Mouse (Mus musculus) left cerebral cortex, postnatal 4 days (tissue): Measurements from ENCODE around the gene Gm20388. TPM values are rescaled to one million over a fixed set of nuclear protein-coding genes. Genes with fewer than 3 reads are reported as not detected.

ENCODE experiments used
- DNase-seq: peaks from one replicate; pipeline ENCODE4 v3.0.0-alpha.2; 2022
- intact Hi-C: fragments of 180-260 bp; cut with DNase I; formaldehyde crosslinking; loops from one replicate; pipeline ENCODE4 v1.15.1; 2025
- total RNA-seq, 2 experiments: library from RNA; stranded (reverse); gene quantifications; 2 replicates each; pipeline ENCODE4 v1.2.3; 2021

The Gm20388 gene
- total RNA-seq, 2 experiments from 2014 or later = 6.5 to 12.8 TPM

DNA sequence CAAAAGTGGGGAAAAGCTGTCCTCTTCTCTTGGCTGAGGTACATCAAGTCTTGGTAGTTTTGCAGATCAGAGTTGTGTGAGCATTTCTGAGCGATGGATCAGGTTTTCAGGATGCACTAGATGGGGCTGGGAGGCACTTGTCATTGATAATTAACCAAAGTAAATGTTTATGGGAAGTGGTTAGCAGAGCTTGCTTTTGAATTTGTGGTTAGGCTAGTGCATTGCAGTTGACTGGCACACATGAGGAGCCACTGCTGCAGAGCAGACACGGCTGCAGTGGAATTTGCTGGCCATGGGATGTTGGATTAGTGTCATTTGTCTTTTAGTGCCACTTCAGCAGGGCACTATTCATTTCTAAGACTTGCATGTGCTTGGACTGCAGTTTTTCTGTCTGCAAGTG lies 3.5 kb downstream of the Gm20388 start:
- intact Hi-C loops = no loop called here
- DNase-seq = no peak

DNA sequence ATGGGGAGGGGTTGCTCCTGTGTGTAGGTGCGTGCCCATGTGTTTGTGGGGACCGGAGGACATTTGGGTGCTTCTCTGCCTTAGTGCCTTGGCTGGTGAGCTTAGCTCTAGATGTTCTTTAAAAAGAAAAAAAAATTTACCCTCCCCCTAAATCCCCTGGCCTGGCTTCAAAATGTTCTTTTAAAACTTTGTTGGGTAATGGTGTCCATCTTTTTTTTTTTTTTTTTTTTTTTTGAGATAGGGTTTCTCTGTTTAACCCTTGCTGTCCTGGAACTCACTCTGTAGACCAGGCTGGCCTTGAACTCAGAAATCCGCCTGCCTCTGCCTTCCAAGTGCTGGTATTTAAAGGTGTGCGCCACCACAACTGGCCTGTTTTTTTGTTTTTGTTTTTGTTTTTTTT lies 4.7 kb downstream of the Gm20388 start:
- no peak for DNase-seq
- intact Hi-C loops = no loop called here

DNA sequence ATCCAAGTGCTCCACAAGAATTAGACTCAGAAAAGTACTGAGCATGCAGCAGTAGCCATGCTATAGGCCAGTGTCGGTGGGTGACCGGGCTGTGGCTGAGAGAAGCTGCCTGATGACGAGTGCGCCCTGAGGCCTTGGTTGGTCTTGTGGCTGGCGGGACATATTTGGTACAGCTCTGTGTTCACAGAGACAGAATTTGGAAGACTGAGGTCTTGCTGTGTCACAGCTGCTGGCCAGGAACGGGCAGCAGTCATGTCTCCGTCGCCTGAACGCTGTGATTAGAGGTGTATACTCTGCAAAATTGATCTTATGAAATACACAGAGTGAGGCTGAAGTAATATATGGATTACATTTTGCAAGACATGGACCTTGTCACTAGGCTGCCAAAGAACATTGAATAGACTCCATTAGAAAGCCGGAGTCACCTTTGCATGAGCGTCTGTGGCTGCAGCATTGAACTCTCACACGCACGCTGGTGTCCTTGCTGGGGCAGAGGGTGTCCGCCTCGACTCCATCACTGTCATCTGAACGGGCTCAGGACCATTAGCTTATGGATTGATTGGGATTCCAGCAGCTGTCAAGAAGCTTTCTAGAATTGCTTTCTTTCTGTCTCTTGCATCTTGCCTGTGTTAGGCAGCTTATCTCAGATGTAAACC lies 5.7 kb downstream of the Gm20388 start:
- DNase-seq = no peak
- intact Hi-C loops = no loop called here

DNA sequence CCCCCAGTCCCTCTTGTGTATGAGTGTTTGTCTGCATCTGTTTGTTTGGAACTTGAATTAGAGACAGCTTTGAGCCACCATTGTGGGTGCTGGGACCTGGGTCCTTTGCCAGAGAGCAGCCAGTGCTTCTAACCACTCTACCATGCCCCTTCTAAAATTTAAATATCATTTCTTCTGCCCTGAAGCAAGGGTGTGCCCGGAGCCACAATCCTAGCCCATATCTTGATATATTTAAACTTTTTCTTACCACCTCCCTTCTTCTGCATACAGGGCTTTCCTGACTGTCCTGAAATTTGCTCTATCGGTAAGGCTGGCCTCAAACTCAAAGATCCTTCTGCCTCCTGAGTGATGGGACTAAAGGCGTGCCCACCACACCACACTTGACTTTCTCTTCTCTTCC lies 6.8 kb downstream of the Gm20388 start:
- intact Hi-C loops = no loop called here
- no peak for DNase-seq

DNA sequence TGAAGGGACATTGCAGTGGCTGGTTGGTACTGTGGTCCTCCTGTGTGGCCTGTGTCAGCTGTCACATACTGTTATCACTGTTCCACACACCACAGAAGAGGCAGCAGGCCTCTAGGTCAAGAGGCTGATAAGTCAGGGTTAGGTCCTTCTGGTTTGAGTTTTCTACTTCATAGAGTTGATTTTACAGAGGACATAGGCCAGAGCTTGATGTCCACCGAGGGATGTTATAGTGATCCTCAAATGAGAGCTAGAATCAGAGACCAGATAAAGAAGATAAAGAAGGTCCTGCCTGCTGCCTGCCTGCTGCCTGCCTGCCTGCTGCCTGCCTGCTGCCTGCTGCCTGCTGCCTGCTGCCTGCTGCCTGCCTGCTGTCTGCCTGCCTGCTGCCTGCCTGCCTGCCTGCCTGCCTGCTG lies 7.5 kb downstream of the Gm20388 start:
- no peak for DNase-seq
- intact Hi-C loops = no loop called here

DNA sequence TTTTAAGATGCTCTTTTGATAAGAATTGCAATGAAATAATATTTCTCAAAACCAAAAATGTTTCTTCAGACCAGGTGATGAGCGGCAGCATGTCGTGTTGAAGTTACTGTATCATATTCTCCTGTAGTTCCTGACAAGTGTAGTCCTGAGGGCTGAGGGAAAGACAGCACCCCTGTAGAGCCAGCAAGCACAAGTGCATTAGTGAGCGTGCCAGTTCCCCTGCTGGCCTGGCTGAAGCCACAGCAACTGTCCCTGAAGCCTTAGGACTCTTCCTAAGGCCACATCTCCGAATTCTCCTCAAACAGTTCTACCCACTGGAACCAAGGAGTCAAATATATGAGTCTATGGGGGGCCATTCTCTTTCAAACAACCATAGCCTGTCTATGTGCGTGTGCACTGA lies 12.6 kb downstream of the Gm20388 start:
- DNase-seq = no peak
- intact Hi-C loops = loop anchor here (10.0 kb wide), 1 partner anchor 138 kb away; no protein-coding TSS in a partner anchor

DNA sequence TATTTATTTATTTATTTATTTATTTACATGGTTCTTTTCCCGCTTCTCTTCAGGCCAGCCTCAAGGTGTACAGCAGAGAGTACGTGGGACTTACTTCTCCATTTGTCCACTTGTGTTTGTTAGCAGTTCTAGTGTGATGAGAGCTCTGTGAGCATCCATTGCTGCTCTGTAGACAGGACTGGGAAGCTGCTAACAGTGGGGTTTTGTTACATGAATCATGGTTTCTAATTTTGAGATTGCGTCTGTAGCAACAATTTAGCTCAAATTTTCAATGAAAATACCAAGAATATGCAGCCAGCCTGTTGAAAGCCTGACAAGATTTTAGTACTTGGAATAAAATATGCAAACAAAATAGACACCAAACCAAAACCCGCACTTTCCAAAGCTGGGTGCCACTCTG lies 14.8 kb downstream of the Gm20388 start:
- DNase-seq = no peak
- intact Hi-C loops = loop anchor here (10.0 kb wide), 1 partner anchor 141 kb away; no protein-coding TSS in a partner anchor

DNA sequence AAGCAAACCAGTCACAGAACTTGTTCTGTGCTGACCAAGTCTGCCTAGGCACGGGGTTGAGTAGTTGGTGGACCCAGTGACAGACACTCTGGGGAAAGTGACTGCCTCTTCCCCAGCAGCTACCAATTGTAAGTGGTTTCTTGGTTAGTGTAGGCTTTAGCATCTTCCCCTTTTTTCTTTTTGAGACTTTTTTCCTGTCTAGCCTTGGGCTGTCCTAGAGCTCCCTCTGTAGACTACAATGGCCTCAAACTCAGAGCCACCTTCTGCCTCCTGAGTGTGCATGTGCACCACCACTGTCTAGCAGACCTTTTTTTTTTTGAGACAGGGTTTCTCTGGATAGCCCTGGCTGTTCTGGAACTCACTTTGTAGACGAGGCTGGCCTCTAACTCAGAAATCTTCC lies 15.8 kb downstream of the Gm20388 start:
- intact Hi-C loops = loop anchor here (10.0 kb wide), 1 partner anchor 142 kb away; no protein-coding TSS in a partner anchor
- DNase-seq = no peak

DNA sequence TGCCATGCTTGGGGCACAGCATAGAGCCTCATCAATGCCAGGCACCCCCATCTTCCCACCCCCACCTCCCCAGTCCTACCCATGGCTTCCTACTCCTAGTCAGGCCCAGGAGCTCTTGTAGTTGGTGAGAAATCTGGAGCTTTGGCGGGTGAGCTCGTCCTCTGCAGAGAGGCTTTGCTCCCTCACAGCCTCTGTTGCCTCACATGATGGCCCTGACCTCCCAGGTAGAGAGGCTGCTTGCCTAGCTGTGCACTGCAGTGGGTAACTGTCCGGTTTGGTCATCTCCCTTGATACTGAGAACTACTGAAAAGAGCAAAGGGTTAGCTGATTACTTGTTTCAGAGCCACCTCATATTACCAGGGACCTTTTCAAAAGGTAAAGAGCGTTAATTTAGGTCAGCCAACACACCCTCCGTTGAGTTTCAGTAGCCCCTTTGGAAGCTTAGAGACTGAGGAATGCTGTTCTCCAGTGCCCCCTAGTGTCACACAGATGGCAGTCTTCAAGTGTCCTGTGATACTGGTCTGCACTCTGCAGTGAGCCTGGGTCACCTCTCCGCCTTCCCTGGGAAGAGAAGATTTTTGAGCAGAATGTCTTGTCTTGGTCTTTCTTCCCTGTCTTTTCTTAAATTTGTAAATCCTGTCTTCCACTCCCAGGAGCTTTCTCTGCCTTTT lies 16.9 kb downstream of the Gm20388 start:
- DNase-seq = peak; percentile 40
- intact Hi-C loops = loop anchor here (10.0 kb wide), 1 partner anchor 143 kb away; no protein-coding TSS in a partner anchor

DNA sequence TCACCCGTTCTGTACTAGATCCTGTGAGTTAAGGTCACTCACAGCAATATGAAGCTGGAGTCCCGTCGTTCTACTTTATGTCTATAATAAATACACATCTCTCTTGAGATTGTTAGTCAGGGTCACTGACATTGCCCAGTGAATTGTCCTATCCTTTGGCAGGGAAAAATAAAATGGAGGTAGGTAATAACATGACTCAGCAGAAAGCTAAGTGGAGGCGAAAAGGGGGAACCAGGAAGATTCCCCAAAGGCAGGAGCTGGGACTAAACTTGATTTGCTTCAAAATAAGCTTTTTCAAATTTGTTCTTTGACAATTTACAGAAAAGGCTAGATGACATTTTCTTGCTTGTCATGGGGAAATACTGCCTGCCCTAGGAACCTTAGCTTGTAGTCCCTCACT lies 20.7 kb downstream of the Gm20388 start:
- intact Hi-C loops = no loop called here
- DNase-seq = no peak

DNA sequence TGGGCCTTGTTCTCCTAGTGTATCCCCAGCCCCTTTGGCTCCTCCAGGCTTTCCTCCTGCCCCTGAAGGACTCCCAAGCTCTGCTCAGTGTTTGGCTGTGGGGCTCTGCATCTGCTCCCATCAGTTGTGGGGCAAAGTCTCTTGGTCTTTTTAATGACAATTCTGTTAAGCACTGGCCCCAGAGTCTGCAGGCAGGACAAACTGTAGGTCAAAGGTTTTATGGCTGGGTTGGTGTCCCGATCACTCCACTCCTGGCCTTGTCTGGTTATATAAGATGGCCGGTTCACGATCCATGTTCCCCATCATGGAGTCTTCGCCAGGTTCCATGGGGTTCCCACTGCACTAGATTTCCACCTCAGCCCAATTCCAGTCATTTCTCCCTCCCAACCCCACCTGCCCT lies 23.0 kb downstream of the Gm20388 start:
- intact Hi-C loops = no loop called here
- no peak for DNase-seq

DNA sequence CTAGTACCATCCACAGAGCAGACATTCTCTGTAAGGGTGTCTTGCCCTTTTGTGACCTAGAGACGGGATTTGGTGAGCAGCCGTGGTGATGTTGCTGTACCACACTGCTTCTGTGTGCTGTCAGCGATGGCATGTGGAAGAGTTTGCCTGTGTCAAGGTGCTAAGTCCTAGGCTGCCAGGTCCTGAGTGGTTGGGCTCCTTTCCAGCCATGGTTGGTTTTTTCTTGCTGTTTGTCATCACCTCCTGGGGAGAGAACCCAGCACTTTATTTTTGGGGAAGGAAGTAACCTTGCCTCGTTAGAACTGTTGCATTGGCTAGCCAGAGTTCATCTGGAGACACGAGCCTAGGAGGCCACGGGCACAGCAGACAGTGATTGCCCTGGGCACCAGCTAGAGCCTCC lies 24.9 kb downstream of the Gm20388 start:
- no peak for DNase-seq
- intact Hi-C loops = no loop called here

DNA sequence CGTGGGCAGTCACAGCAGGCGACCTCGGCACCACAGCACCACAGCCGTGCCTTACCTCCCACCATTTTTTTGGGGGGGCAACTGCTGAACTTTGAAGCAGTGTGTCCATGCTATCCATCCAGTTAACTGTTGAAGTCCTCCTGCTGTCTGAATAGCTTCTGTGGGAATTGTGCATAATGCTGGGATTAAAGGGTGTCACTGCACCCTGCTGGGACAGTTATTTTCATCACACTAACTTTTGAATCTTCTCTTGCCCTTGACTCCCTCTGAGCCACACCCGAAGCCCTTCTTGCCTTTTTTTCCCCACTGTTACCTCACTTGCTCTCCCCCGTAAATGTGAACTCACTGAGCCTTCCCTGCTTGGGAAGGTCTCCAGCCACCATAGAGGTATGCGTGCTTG lies 27.8 kb downstream of the Gm20388 start:
- no peak for DNase-seq
- intact Hi-C loops = no loop called here

DNA sequence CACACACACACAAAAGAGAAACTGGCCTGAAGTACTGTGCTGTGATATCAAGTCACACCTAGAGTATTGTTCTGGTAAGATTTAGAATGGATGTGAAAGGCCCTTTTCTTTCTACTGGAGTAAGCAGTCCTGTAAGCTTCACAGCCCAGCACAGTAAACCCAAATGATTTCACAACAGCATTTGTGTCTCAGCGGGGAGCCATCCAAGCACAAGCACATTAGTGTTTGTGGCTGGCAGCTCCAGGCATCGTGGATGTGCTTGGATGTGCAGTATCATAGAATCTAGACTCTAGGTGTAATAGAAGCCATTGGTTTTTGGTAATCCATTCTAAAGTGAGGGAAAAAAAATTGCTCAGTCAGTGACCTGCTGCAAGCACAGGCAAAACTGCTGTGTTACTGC lies 28.7 kb downstream of the Gm20388 start:
- intact Hi-C loops = no loop called here
- no peak for DNase-seq

DNA sequence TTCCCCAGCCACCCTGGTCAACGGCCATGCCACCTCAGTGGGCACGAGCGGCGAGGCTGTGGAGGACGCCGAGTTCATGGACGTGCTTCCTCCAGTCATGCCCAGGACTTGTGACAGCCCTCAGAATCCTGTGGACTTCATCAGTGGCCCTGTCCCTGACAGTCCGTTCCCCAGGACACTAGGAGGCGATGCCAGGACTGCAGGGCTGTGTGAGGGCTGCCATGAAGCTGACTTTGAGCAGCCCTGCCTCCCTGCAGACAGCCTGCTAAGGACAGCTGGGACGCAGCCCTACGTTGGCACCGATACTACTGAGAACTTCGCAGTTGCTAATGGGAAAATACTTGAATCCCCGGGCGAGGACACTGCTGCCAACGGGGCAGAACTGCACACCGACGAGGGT lies 30.8 kb downstream of the Gm20388 start:
- DNase-seq = peak; percentile 72
- intact Hi-C loops = no loop called here

DNA sequence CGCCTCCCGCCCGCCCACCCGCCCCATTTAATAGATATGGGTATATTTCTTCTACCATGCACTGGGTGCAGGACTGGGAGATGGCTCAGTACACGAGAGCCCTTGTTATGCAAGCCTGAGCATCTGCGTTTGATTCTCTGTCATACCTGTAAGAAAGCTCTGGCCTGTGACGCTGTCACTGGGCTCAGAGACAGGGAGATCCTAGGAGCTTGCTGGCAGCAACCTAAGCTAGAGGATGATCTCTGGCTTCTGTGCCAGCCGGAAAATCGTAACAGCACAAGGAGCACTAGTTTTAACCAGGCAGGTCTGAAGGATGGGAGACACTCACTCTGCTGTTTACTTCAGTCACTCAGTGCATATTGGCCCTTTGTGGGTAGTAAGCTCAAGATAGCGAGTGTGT lies 33.0 kb downstream of the Gm20388 start:
- no peak for DNase-seq

DNA sequence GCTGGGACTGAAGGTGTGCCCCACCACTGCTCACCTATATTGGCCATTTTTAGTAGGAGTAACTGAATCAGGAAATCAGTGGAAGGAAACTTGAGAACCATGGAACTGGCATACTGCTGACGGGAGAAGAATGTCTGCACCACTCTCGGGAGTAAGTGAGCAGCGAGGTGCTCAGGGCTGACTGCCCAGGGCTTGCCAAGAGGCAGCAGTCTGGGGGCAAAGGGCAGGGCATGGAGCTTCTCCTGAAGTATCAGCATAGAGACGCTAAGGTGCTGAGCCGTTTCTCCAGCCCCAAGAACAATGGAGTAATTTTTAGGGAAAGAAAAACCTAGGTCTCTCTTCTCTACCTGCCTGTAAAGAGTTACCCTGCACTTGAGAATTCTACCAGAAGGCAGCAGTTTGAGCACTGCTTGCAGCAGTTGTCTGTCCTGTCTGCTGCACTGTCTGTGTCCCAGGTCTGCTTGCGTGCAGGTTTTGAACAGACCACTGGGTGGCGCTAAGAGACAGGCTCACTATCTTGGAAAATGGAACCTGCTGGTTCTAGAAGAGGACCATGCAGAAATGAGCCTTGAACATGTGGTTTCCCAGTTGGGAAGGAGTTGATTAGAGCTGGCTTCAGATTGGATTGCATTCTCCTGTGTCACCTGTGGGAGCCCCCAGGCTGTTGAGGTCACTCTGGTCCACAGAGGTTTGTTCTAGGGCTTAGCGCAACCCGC lies 33.6 kb downstream of the Gm20388 start:
- DNase-seq = peak; percentile 69
- intact Hi-C loops = no loop called here

More for the DNA sequence above, 33.0 kb downstream of the Gm20388 start:
- intact Hi-C loops = no loop called here

DNA sequence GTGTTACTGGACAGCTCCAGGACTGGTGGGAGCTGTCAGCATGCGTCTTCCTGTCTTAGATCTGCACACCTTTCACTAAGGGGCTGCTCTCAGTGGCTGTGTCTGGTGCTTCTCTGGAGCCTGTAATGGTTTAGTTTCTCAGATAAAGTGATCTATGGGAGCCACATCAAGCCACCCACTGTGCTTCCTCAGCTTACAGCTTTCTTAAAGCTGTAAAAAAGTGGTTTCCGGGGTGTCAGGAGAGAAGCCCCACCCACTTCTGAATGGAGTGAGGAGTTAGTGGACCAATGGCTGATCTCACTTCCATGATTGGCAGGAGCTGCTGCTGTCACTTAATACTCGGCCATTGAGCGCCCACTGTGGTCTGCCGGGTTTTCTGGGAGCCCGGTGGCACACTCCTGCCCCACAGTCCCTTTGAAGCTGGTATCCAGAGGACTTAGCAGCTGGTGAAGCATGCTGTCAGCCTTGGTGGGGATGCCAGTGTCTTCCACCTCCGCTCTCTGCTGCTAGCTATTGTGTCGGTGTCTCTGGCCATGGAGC lies 35.8 kb downstream of the Gm20388 start:
- intact Hi-C loops = loop anchor here (5.0 kb wide), 1 partner anchor 131 kb away; no protein-coding TSS in a partner anchor
- DNase-seq = no peak

DNA sequence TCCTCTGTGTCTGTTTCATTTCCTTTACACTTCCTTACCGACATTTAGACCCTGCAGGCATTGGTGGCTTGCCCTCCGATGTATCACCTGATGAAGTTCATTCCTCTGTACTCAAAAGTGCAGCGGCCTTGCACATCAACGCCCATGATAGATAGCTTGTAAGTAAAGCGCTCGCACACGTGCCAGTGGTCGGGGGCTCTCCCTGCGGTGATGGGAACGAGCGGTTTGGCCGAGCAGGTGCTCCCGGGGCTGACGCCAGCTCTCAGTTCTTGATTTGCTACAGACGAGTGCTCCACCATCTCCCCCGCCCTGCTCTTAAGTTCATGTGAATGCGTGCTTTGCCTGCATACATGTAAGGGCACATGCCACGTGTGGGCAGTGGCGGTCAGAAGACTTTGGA lies 37.0 kb downstream of the Gm20388 start:
- DNase-seq = no peak
- intact Hi-C loops = loop anchor here (5.0 kb wide), 1 partner anchor 130 kb away; no protein-coding TSS in a partner anchor

DNA sequence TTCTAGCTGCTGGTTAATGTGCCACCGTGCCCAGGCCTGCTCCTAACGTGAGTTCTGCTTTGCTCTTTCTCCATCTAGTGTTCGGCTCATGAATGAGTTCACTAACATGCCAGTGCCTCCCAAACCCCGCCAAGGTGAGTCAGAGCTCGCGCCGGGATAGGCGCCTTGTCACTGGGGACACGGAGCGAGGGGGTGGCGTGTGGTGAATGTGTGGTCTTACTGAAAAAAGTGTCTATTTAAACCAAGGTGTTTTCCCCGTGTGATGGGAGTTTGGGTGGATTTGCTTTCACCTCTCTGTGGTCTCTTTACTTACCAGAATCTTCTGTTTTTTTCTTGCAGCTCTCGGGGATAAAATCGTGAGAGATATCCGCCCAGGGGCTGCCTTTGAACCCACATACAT lies 37.7 kb downstream of the Gm20388 start:
- intact Hi-C loops = loop anchor here (5.0 kb wide), 1 partner anchor 129 kb away; no protein-coding TSS in a partner anchor
- no peak for DNase-seq

DNA sequence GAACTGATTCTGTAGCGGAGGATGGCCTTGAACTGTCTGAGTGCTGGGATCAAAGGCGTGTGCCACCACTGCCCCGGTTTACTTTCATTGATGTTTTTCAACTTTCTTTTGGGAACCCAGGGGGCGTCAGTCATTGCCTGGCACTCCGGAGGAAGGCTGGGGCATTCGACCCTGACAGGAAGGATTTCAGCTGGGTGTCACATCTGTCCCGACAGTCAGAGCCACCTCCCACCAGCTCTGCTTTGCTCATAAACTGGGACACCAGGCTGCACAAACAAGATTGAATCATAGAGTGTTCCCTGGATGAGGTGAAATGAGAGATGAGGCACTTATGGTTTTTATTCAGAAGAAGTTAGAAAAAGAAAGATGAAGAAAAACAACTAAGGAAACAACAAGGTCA lies 41.6 kb downstream of the Gm20388 start:
- intact Hi-C loops = no loop called here
- no peak for DNase-seq
